Mouse (Mus musculus): ENCODE results near the gene Aldh1b1. TPM values are rescaled to one million over a fixed set of nuclear protein-coding genes. Genes with fewer than 3 reads are reported as not detected.

Aldh1b1 gene
- polyA plus RNA-seq, 1 experiment: not detected

GRCm38 (mm10) chr4:45769141-45769540 is 29.7 kb upstream of the Aldh1b1 start:
- no peak for TF ChIP-seq GATA1 (IDR thresholded peaks at IDR 0.05; ENCODE audit: low read length)

- TF ChIP-seq GATA1 (IDR thresholded peaks at IDR 0.05; ENCODE audit: low read length): no peak
Measured at GRCm38 (mm10) chr4:45769791-45770637, 28.8 kb upstream of the Aldh1b1 start.

GRCm38 (mm10) chr4:45770638-45771033 is 28.2 kb upstream of the Aldh1b1 start:
- TF ChIP-seq GATA1 (IDR thresholded peaks at IDR 0.05; ENCODE audit: low read length): no peak

GRCm38 (mm10) chr4:45771173-45771572 is 27.6 kb upstream of the Aldh1b1 start:
- no peak for TF ChIP-seq GATA1 (IDR thresholded peaks at IDR 0.05; ENCODE audit: low read length)

- no peak for TF ChIP-seq GATA1 (IDR thresholded peaks at IDR 0.05; ENCODE audit: low read length)
Measured at GRCm38 (mm10) chr4:45771619-45772018, 27.2 kb upstream of the Aldh1b1 start.

GRCm38 (mm10) chr4:45783671-45784070 is 15.2 kb upstream of the Aldh1b1 start:
- no peak for TF ChIP-seq GATA1 (IDR thresholded peaks at IDR 0.05; ENCODE audit: low read length)

- TF ChIP-seq GATA1 (IDR thresholded peaks at IDR 0.05; ENCODE audit: low read length): no peak
Measured at GRCm38 (mm10) chr4:45785959-45786358, 12.9 kb upstream of the Aldh1b1 start.

DNA sequence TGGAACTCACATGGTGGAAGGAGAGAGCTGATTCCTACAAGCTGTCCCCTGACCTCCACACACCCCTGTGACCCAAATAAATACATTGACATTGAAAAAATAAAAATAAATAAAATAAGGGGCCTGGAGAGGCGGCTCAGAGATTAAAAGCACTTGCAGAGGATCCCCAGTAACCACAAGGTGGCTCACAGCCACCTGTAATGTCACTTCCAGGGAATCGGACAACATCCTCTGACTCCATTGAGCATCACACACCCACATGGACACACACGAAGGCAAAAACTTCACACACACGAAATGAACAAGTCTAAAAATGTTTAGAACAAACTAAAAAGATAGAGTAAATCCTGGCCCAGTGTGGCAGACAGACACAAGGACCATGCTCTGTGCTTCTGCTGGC is 12.1 kb upstream of the Aldh1b1 start:
- TF ChIP-seq GATA1 (IDR thresholded peaks at IDR 0.05; ENCODE audit: low read length): no peak

- TF ChIP-seq GATA1 (IDR thresholded peaks at IDR 0.05; ENCODE audit: low read length): no peak
Measured at GRCm38 (mm10) chr4:45788446-45789081, 10.3 kb upstream of the Aldh1b1 start.

- no peak for TF ChIP-seq GATA1 (IDR thresholded peaks at IDR 0.05; ENCODE audit: low read length)
Measured at GRCm38 (mm10) chr4:45789263-45789958, 9.4 kb upstream of the Aldh1b1 start.

DNA sequence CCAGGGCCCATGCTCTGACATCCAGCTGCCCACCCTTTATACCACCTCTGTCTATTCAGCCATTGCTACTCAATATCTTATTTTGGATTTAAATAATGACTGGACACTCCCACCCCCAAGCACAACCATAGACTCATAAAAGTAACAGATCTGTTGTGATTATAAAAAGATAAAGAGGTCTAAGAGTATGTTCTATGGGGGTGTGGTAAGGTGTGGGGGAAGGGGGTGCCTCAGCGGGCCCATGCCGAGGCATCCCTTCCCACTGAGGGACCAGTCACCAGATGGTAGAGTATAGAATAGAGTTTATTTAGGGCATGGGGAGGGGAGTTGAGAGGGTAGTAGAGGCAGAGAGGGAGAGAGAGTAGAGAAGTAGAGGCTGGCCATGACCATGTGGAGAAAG is 8.8 kb upstream of the Aldh1b1 start:
- no peak for TF ChIP-seq GATA1 (IDR thresholded peaks at IDR 0.05; ENCODE audit: low read length)

- no peak for TF ChIP-seq GATA1 (IDR thresholded peaks at IDR 0.05; ENCODE audit: low read length)
Measured at GRCm38 (mm10) chr4:45795191-45795811, 3.5 kb upstream of the Aldh1b1 start.

DNA sequence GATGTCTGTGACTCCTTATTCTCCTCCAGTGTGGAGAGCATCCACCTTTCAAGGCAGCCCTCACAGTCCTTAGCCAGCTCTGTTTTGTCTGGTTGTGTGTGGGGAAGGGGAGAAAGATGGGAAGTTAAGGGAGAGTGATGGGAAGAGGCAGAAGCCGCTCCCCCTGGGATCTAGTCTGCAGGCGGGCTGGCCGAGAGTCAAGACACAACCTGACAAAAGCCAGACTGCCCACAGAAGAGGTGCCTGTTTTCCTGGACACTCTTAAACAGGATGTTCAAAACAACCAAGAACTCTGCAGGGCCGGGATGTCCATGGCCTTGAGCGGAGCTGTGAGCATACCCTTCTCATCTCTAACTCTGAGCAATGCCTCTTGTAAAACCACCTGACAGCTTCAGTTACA is 2.1 kb upstream of the Aldh1b1 start:
- TF ChIP-seq GATA1 (IDR thresholded peaks at IDR 0.05; ENCODE audit: low read length): no peak

DNA sequence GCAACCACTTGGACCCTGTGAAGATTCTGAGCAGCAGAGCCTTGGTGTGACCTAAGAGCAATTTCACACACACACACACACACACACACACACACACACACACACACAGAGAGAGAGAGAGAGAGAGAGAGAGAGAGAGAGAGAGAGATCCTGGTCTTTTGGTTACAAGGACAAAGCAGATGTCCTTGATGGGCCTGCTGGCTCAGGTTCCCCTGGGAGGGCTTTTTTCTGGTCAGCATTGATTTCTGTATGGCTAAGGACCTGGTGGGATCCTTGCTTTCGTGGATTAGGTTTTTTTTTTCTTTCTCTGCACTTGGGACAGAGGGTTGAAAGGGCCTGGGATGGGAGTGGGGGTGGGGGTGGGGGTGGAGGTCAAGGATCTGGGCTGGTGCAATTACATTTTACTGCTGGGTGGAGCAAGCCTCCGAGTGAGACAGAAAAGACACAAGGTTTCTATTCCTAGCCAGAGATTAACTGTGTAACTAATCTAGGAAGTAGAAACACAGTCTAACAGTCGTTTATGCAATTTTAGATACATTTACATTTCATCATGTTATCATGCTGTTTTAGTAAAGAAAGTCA is 1.2 kb downstream of the Aldh1b1 start:
- no peak for TF ChIP-seq GATA1 (IDR thresholded peaks at IDR 0.05; ENCODE audit: low read length)

GRCm38 (mm10) chr4:45802900-45803299 is 4.1 kb downstream of the Aldh1b1 start:
- no peak for TF ChIP-seq GATA1 (IDR thresholded peaks at IDR 0.05; ENCODE audit: low read length)
